ENCODE assay signal across 8 mouse cellular contexts in genomic region chr17:27684886-27685549, GRCm38 (mm10). TPM values are rescaled to one million over a fixed set of nuclear protein-coding genes. Genes with fewer than 3 reads are reported as not detected.
A peak's percentile ranks its signal among the peaks of the same experiment; 100 is the strongest.
DNase-seq lines count a peak whose midpoint lies in the region; ATAC-seq and TF ChIP-seq lines count a peak whose summit lies in the region.

No protein-coding gene starts in this region.

- H3K4me3 ChIP-seq in liver, embryonic 15.5 days (replicated peaks), result peak overlapping the region; percentile 23
- peak overlapping the region; percentile 61 for H3K4me3 ChIP-seq in olfactory bulb, adult 2 months (ENCODE audit: insufficient read depth, low read depth, low read length)

- peak; percentile 15 for DNase-seq in urinary bladder, postnatal 25 days (ENCODE audit: low spot score)
- no peak for DNase-seq in urinary bladder, postnatal 36 days (ENCODE audit: low spot score in 2 of 2)
- DNase-seq in embryo, embryonic 11 days, result peak; percentile 88
- DNase-seq in heart, postnatal 14 days, result peak; percentile 19 to 53
- peak; percentile 87 to 90 for DNase-seq in layer of hippocampus, adult 18-20 months (ENCODE audit: low spot score in 2 of 2)
- no peak for DNase-seq in adipocyte (ENCODE audit: low spot score)

- H3K4me2 ChIP-seq in liver, embryonic 15.5 days, result peak overlapping the region; percentile 55

- TF ChIP-seq POLR2A in olfactory bulb, adult 2 months (IDR thresholded peaks at IDR 0.05; ENCODE audit: insufficient read depth, low read depth, low read length), result peak; percentile 45; the same call in 1 of the 2 replicates

- ATAC-seq in liver, embryonic 15.5 days (ENCODE audit: insufficient read depth), result no peak

- no peak overlapping the region for H3K27ac ChIP-seq in liver, embryonic 15.5 days (replicated peaks)
- peak overlapping the region; percentile 92 for H3K27ac ChIP-seq in olfactory bulb, adult 2 months (ENCODE audit: insufficient read depth, low read depth, low read length)

- TF ChIP-seq CTCF in olfactory bulb, adult 2 months (IDR thresholded peaks at IDR 0.05; ENCODE audit: insufficient read depth, low read depth, low read length), result peak; percentile 39; the same call in 1 of the 2 replicates

- H3K4me1 ChIP-seq in liver, embryonic 15.5 days (replicated peaks), result peaks cover 6% of the 10 kb centered on the region
- peaks cover 68% of the 10 kb centered on the region for H3K4me1 ChIP-seq in olfactory bulb, adult 2 months (ENCODE audit: control insufficient read depth, insufficient read depth, low read length)

- no peaks in the 10 kb centered on the region for H3K9me3 ChIP-seq in liver, embryonic 15.5 days (replicated peaks)

- intact Hi-C loops in heart, postnatal 14 days (cut with DNase I), result no loop called here

- H3K9ac ChIP-seq in liver, embryonic 15.5 days, result no peak overlapping the region

- H3K36me3 ChIP-seq in liver, embryonic 15.5 days (replicated peaks), result no peaks in the 10 kb centered on the region

- WGBS in liver, embryonic 15.5 days (ENCODE audit: insufficient replicate concordance), result 1% methylated on average over 43 of the region's 53 CpGs
- under 1% methylated on average over 44 of the region's 53 CpGs for WGBS in olfactory bulb, adult 2 months

- H3K27me3 ChIP-seq in liver, embryonic 15.5 days, result peaks cover 63% of the 10 kb centered on the region

RNA-seq across cellular contexts. Expression of gene Pacsin1, which starts 29.7 kb away (rescaled TPM):
- total RNA-seq in heart, postnatal 14 days (2021), result under 1 TPM; 0.27 to 0.48 TPM
- total RNA-seq in layer of hippocampus, adult 18-20 months (2021), result 100 to 1,000 TPM; 339 to 340 TPM
- 0.13 and 0.24 TPM in 2 replicates for polyA plus RNA-seq in liver, embryonic 15.5 days (2015; fragmentation: Nextera tagmentation; extraction: Ambion mirVana)
- 329 TPM in 1 of 2 replicates, not detected in the other for polyA plus RNA-seq in olfactory bulb, adult 2 months (2012; ENCODE audit: insufficient read depth, insufficient read length, low replicate concordance, missing spikeins)

RNA-seq across cellular contexts. Expression of gene Spdef, which starts 43.7 kb away (rescaled TPM):
- total RNA-seq in heart, postnatal 14 days (2021), result not detected
- total RNA-seq in layer of hippocampus, adult 18-20 months (2021), result not detected
- 0.18 TPM in 1 of 2 replicates, not detected in the other for polyA plus RNA-seq in liver, embryonic 15.5 days (2015; fragmentation: Nextera tagmentation; extraction: Ambion mirVana)
- not detected in 2 replicates for polyA plus RNA-seq in olfactory bulb, adult 2 months (2012; ENCODE audit: insufficient read depth, insufficient read length, low replicate concordance, missing spikeins)

RNA-seq across cellular contexts. Expression of gene Rps10, which starts 48.5 kb away (rescaled TPM):
- total RNA-seq in heart, postnatal 14 days (2021), result 100 to 1,000 TPM; 542 to 580 TPM
- total RNA-seq in layer of hippocampus, adult 18-20 months (2021), result 100 to 1,000 TPM; 526 to 527 TPM
- 435 and 496 TPM in 2 replicates for polyA plus RNA-seq in liver, embryonic 15.5 days (2015; fragmentation: Nextera tagmentation; extraction: Ambion mirVana)
- 934 TPM in 1 of 2 replicates, not detected in the other for polyA plus RNA-seq in olfactory bulb, adult 2 months (2012; ENCODE audit: insufficient read depth, insufficient read length, low replicate concordance, missing spikeins)

RNA-seq across cellular contexts. Expression of gene RPS10-NUDT3, which starts 50.0 kb away (rescaled TPM):
- total RNA-seq in heart, postnatal 14 days (2021), result not detected
- total RNA-seq in layer of hippocampus, adult 18-20 months (2021), result 1 to 10 TPM in 1 of 2 experiments, not detected in 1; 1.9 TPM
- not detected in 2 replicates for polyA plus RNA-seq in liver, embryonic 15.5 days (2015; fragmentation: Nextera tagmentation; extraction: Ambion mirVana)
- not detected in 2 replicates for polyA plus RNA-seq in olfactory bulb, adult 2 months (2012; ENCODE audit: insufficient read depth, insufficient read length, low replicate concordance, missing spikeins)

Comparison
In these comparisons a context has a peak if more than half of its experiments do, and no peak if none do; other contexts are left out.
1. DNase-seq: peak in urinary bladder, postnatal 25 days (single experiment), embryo, embryonic 11 days (single experiment), heart, postnatal 14 days (2 of 2) and layer of hippocampus, adult 18-20 months (2 of 2); none in urinary bladder, postnatal 36 days (0 of 2) and adipocyte (single experiment).
2. RNA of gene Pacsin1, which starts 29.7 kb away (total RNA-seq): 339 to 340 TPM in layer of hippocampus, adult 18-20 months; 0.27 to 0.48 TPM in heart, postnatal 14 days; every median in the first group is over 100 times any median in the second.